Mouse (Mus musculus): ENCODE results near the gene Zfp94.

Zfp94 gene

GRCm38 (mm10) chr7:24316567-24317092 lies at the start of gene Zfp94:
Zfp94 (minus strand) TSS chr7:24316666.
- peak; percentile 97 for DNase-seq

GRCm38 (mm10) chr7:24365258-24366014 lies 49.0 kb upstream of the Zfp94 start:
- no peak for DNase-seq

GRCm38 (mm10) chr7:24364827-24365226 lies 48.4 kb upstream of the Zfp94 start:
- DNase-seq, result peak; percentile 80

GRCm38 (mm10) chr7:24363228-24363627 lies 46.8 kb upstream of the Zfp94 start:
- DNase-seq, result no peak

GRCm38 (mm10) chr7:24361001-24361400 lies 44.5 kb upstream of the Zfp94 start:
- DNase-seq, result no peak

- peak; percentile 24 for DNase-seq
These were observed 42.8 kb upstream of the Zfp94 start for GRCm38 (mm10) chr7:24359269-24359668.

DNA sequence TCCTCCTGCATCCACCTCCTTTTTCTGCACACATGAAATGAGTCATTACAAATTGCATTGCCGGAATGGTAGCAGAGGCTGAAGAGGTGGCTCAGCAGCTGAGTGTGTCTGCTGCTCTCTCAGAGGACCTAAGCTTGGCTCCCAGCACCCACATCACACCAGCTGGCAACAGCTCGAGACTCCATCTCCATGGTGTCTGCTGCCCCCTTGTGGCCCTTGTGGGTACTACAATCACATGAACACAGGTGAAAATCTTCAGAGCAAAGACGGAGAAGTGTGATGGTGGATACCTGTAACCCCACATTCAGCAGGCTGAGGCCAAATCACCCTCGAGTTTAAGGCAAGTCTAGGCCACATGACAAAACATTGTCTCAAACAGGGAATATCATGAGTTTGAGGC lies 41.4 kb upstream of the Zfp94 start:
- DNase-seq, result no peak

DNA sequence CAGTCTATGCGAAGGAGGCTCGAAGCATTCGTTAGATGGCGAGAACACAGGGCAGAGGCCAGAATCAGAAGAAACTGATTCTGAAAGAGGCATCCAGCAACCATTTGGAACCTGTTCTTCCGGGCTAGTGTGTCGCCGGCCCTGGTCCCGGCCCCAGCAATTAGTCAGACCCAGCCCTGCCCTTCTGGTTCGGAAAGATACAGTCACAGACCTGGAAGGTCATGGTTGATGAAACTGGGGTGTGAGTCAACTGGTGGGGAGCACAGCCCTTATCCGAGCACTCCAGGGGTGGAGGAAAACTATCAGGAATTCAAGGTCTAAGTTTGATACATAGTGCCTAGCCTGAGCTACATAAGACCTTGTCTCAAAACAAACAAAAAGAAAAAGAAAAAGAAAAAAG lies 39.6 kb upstream of the Zfp94 start:
- no peak for DNase-seq

DNA sequence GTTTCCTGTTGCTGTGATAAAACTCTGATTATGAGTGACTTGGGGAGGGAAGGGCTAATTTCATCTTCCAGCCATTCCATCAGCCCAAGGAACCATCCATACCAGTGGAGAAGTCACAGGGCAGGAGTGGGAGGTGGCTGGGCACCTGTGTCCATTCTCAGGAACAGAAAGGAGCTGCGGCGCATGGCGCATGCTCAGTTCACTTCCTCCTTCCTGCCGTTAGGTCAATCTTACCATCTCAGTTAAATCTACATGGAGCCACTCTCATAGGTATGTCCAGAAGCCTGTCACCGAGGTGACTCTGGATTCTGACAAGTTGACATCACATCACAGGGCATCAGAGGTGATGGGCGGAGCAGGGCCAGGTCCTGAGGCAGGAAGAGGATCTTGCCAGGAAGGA lies 39.2 kb upstream of the Zfp94 start:
- DNase-seq, result no peak

DNA sequence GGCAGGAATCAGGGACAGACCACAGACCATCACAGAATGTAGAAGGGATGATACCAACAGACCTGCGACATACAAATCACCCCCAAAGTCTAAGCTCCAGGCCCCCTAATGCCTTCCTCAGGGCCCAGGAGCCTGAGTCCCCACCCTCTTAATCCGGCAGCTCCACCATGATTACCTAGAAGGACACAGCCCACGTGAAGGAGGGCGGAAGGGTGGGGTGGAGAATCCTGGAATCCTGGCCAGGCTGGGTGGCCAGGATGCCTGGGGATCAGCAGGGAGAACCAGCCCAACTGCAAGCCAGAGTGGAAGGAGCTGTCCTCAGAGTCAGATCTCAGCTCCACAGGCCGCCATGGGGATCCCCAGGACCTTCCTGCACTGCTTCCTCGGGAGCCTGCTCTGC lies 32.4 kb upstream of the Zfp94 start, which contains the start of gene Lypd5:
Gene Lypd5, plus strand, starts transcription at position 301 of the 400 bp plus-strand sequence.
- DNase-seq, result no peak

- no peak for DNase-seq
These were observed 30.0 kb upstream of the Zfp94 start for GRCm38 (mm10) chr7:24346444-24346843.

GRCm38 (mm10) chr7:24343701-24344272 lies 27.3 kb upstream of the Zfp94 start:
- no peak for DNase-seq

- no peak for DNase-seq
These were observed 21.8 kb upstream of the Zfp94 start for GRCm38 (mm10) chr7:24338241-24338640.

DNA sequence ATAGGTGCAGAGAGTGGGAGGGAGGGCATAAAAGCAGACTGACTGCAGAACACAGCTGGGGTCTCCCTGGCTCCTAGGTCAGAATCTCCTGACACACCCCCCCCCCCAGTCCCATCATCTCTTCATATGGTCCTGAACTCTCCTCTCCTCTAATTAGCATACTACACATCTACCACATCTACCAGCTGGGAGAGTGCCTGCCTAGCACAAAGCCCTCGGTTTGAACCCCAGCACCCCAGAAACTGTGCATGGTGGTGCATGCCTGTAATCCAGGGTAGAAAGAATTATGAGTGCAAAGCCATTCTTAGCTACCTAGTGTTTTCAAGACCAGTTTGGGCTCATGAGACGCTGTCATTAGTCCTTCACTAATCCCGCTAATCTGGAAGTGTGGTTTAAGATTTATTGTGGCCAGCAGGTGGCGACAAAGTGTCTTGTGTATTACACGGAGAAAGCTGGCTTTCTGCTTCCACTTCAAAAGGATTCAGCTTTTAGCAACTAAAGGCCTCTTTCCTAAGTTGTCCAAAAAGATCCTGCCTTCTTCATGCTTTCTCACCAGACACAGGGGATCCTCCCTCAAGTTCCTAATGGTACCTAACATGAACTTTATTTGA lies 19.3 kb upstream of the Zfp94 start:
- DNase-seq, result peak; percentile 71

GRCm38 (mm10) chr7:24333304-24333986 lies 17.0 kb upstream of the Zfp94 start, which contains the start of gene Tescl:
Tescl (minus strand) TSS chr7:24333936.
- DNase-seq, result peak; percentile 8

DNA sequence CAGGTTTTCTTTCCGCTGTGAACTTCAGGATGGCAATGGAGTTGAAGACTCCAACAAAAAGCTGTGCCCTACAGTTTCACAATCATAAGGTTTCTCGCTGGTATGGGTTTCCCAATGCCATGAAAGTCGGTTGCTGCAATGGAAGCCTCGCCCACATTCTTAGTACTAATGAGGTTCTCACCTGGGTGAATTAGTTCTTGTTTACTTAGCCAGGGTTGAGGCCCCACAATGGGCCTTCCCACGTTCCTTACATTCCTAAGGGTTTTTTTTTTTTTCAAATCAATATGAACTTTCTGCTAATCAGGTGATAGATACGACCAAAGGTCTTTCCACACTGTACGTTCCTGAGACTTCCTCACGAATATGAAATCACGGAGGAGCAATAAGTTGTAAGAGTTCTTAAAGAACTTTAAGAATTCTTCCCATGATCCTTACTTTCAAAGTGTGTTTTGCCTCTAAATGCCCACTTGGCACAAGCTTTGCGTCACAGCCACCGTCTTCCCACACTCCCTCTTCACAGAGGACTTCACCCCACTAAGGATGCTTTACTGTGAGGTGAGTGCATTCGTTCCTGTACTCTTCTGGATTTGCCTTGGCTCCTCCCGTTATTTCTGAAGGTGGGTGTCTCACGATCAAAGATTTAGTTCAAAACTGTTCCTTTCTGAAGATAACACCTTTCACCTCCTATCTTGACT lies 11.0 kb upstream of the Zfp94 start:
- DNase-seq, result no peak

- no peak for DNase-seq
These were observed 10.0 kb upstream of the Zfp94 start for GRCm38 (mm10) chr7:24326273-24327135.

GRCm38 (mm10) chr7:24325675-24326128 lies 9.2 kb upstream of the Zfp94 start:
- peak; percentile 7 for DNase-seq

DNA sequence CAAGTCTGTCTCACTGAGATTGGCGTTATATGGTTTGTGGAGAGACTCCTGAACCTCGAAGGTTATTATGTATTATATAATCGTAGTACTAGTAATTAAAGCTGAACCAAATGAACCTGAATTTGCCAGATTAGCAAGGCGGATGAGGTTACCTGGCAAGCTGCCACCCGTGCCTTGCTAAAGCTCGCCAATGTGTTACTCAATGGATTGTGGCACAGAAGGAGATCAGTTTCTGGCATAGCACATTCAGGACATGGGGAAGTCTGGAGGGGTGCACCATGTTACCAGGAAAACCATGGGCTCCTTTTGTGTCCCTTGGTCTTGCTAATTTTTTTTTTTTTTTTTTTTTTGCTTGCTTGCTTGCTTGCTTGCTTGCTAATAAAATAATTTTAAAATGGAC lies 8.7 kb upstream of the Zfp94 start:
- DNase-seq, result no peak

- no peak for DNase-seq
These were observed 6.1 kb upstream of the Zfp94 start for GRCm38 (mm10) chr7:24322593-24322992.

DNA sequence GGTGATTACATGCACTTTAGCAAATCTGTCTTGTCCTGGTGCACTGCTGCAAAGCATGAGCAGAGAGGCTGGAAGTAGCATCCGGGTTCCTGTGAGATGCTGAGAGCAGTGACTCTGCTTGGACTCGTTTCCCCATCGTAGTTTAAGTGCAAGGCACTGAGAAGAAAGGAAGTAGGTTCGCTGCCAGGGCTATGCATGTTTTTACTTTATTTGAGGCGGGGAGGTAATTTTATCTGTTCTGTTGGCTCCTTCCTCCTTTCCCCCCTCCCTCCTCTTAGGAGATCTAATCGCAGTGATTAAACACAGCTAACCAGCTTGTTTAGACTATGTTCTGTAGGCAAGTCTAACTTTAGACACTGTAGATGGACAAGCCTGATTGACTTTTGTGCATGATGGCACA lies 2.5 kb upstream of the Zfp94 start:
- no peak for DNase-seq
